ENCODE assay signal across 8 mouse cellular contexts in the genomic region with DNA sequence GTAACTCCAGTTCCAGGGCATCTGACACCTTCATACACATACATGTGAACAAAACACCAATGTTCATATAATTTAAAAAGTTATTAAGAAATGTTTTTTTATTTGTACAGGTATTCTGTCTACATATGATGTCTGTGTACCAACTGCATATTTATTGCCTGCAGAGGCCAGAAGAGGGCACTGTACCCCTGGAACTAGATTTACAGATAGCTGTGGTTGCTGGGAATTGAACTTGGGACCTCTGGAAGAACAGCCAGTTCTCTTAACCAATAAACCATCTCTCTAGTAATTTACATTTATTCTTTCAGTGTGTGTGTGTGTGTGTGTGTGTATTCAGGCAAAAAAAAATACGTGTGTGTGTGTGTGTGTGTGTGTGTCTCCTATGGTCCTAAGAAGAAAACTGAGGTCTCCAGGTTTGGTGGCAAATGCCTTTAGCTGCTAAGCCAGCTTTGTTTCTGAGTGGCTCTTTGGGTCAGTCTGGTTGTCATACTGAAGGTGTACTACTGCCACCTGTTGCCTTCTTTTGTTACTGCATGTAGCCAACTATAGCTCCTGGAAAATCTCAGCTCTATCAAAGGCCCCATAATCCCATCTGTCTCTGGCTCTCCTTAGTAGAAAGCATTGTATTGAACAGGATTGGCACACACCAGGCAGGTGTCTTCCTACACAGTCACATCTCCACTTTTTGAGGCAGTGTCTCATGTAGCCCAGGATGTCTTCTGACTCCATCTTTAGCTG. TPM values are rescaled to one million over a fixed set of nuclear protein-coding genes. Genes with fewer than 3 reads are reported as not detected.
DNase-seq lines count a peak whose midpoint lies in the region; ATAC-seq and TF ChIP-seq lines count a peak whose summit lies in the region.

No protein-coding gene starts in this region.

- H3K36me3 ChIP-seq in hindbrain, embryonic 10.5 days = peaks cover 36% of the 10 kb centered on the region

- no peak overlapping the region for H3K27ac ChIP-seq in hindbrain, embryonic 10.5 days

- no peak for TF ChIP-seq POLR2A in lung, adult 2 months (IDR thresholded peaks at IDR 0.05; ENCODE audit: borderline replicate concordance, extremely low read depth, low read depth, low read length)

- 0 out of 2 replicates have a peak, but pooled peaks cover 7% of the 10 kb centered on the region for H3K27me3 ChIP-seq in hindbrain, embryonic 10.5 days (ENCODE audit: insufficient read depth, poor library complexity, severe bottlenecking)

- DNase-seq in ES-CJ7 (ENCODE audit: low read depth, low spot score) = peak; percentile 86
- DNase-seq in adrenal gland, postnatal 36 days = peak; percentile 40 to 73
- peak; percentile 58 for DNase-seq in hindbrain, embryonic 10.5 days (ENCODE audit: low spot score)
- peak; percentile 57 to 73 for DNase-seq in layer of hippocampus, adult 8-10 months (ENCODE audit: low spot score in 2 of 2)
- DNase-seq in lung, adult 2 months = peak; percentile 54
- DNase-seq in thymus, postnatal 4 days = peak; percentile 78

- H3K4me1 ChIP-seq in hindbrain, embryonic 10.5 days (replicated peaks) = peaks cover 13% of the 10 kb centered on the region
- H3K4me1 ChIP-seq in lung, adult 2 months (ENCODE audit: control insufficient read depth, insufficient read depth, low read length) = no peaks in the 10 kb centered on the region; the same call in 1 of the 2 replicates

- ATAC-seq in erythroblast, adult 5-6 weeks (replicated peaks; ENCODE audit: low FRiP score, poor library complexity, severe bottlenecking) = peak; percentile 92
- peak; percentile 87 for ATAC-seq in neutrophil, adult 5-6 weeks (ENCODE audit: extremely low read depth, insufficient number of reproducible peaks, low FRiP score, poor library complexity, severe bottlenecking)

- WGBS in hindbrain, embryonic 10.5 days = 0% methylated on average over 1 of the region's 1 CpGs
- 4% methylated on average over 1 of the region's 1 CpGs for WGBS in lung, adult 2 months

- peak; percentile 19; the same call in 1 of the 2 replicates for TF ChIP-seq CTCF in lung, adult 2 months (IDR thresholded peaks at IDR 0.05; ENCODE audit: insufficient read depth, low read length)

- no peak overlapping the region for H3K4me3 ChIP-seq in hindbrain, embryonic 10.5 days
- no peak overlapping the region for H3K4me3 ChIP-seq in lung, adult 2 months (replicated peaks; ENCODE audit: extremely low read depth, low read depth, low read length)

- H3K9me3 ChIP-seq in hindbrain, embryonic 10.5 days = no peaks in the 10 kb centered on the region

RNA-seq across cellular contexts. Expression of a gene that starts 10.5 kb away (rescaled TPM):
- total RNA-seq in adrenal gland, postnatal 36 days (2021) = 10 to 100 TPM; 52.6 to 66.1 TPM
- total RNA-seq in erythroblast, adult 5-6 weeks (2015; ENCODE audit: low replicate concordance) = 12.5 and 15.2 TPM in 2 replicates
- 14.2 and 16.5 TPM in 2 replicates for total RNA-seq in erythroblast, adult 5-6 weeks (2017; ENCODE audit: low replicate concordance)
- 270 and 300 TPM in 2 replicates for polyA plus RNA-seq in hindbrain, embryonic 10.5 days (2016; fragmentation: Nextera tagmentation; extraction: Ambion mirVana)
- total RNA-seq in layer of hippocampus, adult 8-10 months (2022) = 100 to 1,000 TPM in 3 of 4 experiments, 10 to 100 TPM in 1; 95.4 to 113 (median 103) TPM
- polyA plus RNA-seq in lung, adult 2 months (2012; rRNA removed) = 31.8 and 35.2 TPM in 2 replicates
- 58.2 and 67.9 TPM in 2 replicates for total RNA-seq in neutrophil, adult 5-6 weeks (2017)

RNA-seq across cellular contexts. Expression of a gene that starts 36.7 kb away (rescaled TPM):
- 10 to 100 TPM; 35.2 to 54.2 TPM for total RNA-seq in adrenal gland, postnatal 36 days (2021)
- total RNA-seq in erythroblast, adult 5-6 weeks (2015; ENCODE audit: low replicate concordance) = 10.6 and 17.1 TPM in 2 replicates
- total RNA-seq in erythroblast, adult 5-6 weeks (2017; ENCODE audit: low replicate concordance) = 11.7 and 14.5 TPM in 2 replicates
- 68.7 and 75.7 TPM in 2 replicates for polyA plus RNA-seq in hindbrain, embryonic 10.5 days (2016; fragmentation: Nextera tagmentation; extraction: Ambion mirVana)
- total RNA-seq in layer of hippocampus, adult 8-10 months (2022) = 10 to 100 TPM; 55.2 to 74.2 (median 64.7) TPM
- 192 and 271 TPM in 2 replicates for polyA plus RNA-seq in lung, adult 2 months (2012; rRNA removed)
- total RNA-seq in neutrophil, adult 5-6 weeks (2017) = 269 and 279 TPM in 2 replicates

RNA-seq across cellular contexts. Expression of a gene that starts 45.0 kb away (rescaled TPM):
- total RNA-seq in adrenal gland, postnatal 36 days (2021) = not detected
- 0.58 TPM in 1 of 2 replicates, not detected in the other for total RNA-seq in erythroblast, adult 5-6 weeks (2015; ENCODE audit: low replicate concordance)
- not detected in 2 replicates for total RNA-seq in erythroblast, adult 5-6 weeks (2017; ENCODE audit: low replicate concordance)
- polyA plus RNA-seq in hindbrain, embryonic 10.5 days (2016; fragmentation: Nextera tagmentation; extraction: Ambion mirVana) = 4.8 and 14.6 TPM in 2 replicates
- 1 to 10 TPM in 3 of 4 experiments, under 1 TPM in 1; 0.35 to 2.0 (median 1.6) TPM for total RNA-seq in layer of hippocampus, adult 8-10 months (2022)
- polyA plus RNA-seq in lung, adult 2 months (2012; rRNA removed) = 21.4 and 33.9 TPM in 2 replicates
- total RNA-seq in neutrophil, adult 5-6 weeks (2017) = 7.6 and 13.6 TPM in 2 replicates

RNA-seq across cellular contexts. Expression of a gene that starts 54.5 kb away (rescaled TPM):
- total RNA-seq in adrenal gland, postnatal 36 days (2021) = 10 to 100 TPM; 13.6 to 17.7 TPM
- total RNA-seq in erythroblast, adult 5-6 weeks (2015; ENCODE audit: low replicate concordance) = 1.7 and 8.8 TPM in 2 replicates
- total RNA-seq in erythroblast, adult 5-6 weeks (2017; ENCODE audit: low replicate concordance) = 1.4 and 5.1 TPM in 2 replicates
- polyA plus RNA-seq in hindbrain, embryonic 10.5 days (2016; fragmentation: Nextera tagmentation; extraction: Ambion mirVana) = 63.3 and 68.7 TPM in 2 replicates
- 10 to 100 TPM; 28.5 to 41.7 (median 36.6) TPM for total RNA-seq in layer of hippocampus, adult 8-10 months (2022)
- 27.7 and 29.5 TPM in 2 replicates for polyA plus RNA-seq in lung, adult 2 months (2012; rRNA removed)
- total RNA-seq in neutrophil, adult 5-6 weeks (2017) = 19.4 and 22.7 TPM in 2 replicates
